Mouse (Mus musculus) neural tube, embryonic 12.5 days (tissue): Measurements from ENCODE around the gene Zfp42. TPM values are rescaled to one million over a fixed set of nuclear protein-coding genes. Genes with fewer than 3 reads are reported as not detected.

Experiments used
- polyA plus RNA-seq: library from polyadenylated mRNA; unstranded; fragments of >200 nt; fragmentation: Nextera tagmentation; extraction: Ambion mirVana; gene quantifications from 2 replicates; pipeline ENCODE4 v1.2.1, GENCODE M21; 2016

Zfp42 gene
- polyA plus RNA-seq, 1 experiment from 2014 or later: not detected

Other genes with a start within 250 kb of the Zfp42 start
- not detected in 2 replicates for gene Triml1, start 165.5 kb downstream of the Zfp42 start, polyA plus RNA-seq
- gene Triml2, start 126.4 kb downstream of the Zfp42 start, polyA plus RNA-seq: not detected in 2 replicates
- gene Adam26b, start 221.1 kb upstream of the Zfp42 start, polyA plus RNA-seq: not detected in 2 replicates